Mouse (Mus musculus): ENCODE results near the gene Cd274. TPM values are rescaled to one million over a fixed set of nuclear protein-coding genes. Genes with fewer than 3 reads are reported as not detected.

The Cd274 gene
- total RNA-seq, 2 experiments from 2014 or later = 0.63 to 0.70 TPM

DNA sequence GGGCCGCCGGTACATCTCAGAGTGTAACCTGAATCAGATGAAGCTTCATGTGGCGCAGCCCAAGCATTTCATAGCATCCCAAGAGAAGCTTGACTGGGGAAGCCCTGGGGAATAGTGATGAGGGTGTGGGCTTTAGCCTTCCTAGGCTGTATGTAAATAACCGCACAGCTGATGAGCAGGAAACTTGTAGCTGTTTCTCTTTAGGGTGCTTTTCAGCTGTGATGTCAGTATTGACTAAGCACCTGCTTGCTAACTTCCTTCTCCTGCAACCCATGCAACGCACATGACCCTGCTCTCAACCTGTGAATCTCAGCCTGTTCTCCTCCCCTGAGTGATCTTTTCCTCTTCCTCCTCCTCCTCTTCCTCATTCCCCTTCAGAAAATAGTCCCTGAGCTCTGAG, 3.2 kb upstream of the Cd274 start:
- DNase-seq = no peak

GRCm38 (mm10) chr19:29365105-29365504, 2.1 kb upstream of the Cd274 start:
- no peak for DNase-seq

DNA sequence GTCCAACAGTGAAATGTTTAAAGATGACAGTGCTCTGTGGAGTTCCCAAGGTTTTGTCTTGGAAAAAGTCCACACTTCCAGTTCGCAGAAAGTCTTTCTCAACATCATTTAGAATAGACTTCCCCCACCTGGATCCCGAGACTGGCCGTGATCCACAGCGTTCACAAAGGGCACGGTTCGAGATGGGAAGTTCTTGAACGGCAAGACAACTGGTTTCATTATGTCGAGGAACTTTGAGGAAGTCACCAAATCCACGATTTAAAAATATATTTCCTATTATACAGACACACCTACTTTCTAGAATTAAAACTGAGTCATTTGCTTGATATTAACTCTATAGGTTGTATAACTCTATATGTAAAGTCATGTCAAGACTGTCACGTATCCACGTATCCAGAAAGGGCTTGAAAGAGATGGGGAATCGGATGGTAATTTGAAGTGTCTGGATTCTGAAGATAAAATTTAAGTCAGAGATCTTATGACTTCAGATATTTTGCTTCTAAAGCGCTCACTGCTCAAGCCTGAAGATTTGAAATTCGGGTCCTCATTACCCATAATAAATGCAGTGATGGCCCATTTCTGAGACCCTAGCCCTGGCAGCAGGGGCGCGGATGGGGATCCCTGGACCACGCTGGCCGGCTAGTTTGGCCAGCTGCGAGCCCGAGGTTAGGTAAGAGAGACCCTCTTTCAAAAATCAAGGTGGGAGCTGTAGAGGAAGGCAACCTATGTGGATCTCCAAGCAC, 858 bp upstream of the Cd274 start:
- no peak for DNase-seq

DNA sequence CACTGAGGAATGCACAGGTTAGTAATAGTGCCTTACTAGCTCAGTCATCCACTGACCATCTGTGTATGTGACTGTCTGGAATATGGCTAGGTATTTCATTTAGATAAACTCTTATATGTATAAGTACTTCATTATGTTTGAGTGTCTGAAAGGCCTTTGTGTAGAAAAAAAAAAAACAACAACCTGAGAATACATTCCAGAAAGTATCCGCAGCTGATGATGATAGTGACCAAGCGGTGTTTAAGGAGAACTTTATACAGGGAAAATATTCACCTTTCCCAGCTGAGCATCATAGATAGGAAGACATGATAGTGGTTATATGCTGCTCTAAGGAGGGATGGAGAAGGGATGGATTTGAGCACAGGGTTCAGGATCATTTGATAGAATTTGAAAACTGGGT, 786 bp downstream of the Cd274 start:
- DNase-seq = no peak

DNA sequence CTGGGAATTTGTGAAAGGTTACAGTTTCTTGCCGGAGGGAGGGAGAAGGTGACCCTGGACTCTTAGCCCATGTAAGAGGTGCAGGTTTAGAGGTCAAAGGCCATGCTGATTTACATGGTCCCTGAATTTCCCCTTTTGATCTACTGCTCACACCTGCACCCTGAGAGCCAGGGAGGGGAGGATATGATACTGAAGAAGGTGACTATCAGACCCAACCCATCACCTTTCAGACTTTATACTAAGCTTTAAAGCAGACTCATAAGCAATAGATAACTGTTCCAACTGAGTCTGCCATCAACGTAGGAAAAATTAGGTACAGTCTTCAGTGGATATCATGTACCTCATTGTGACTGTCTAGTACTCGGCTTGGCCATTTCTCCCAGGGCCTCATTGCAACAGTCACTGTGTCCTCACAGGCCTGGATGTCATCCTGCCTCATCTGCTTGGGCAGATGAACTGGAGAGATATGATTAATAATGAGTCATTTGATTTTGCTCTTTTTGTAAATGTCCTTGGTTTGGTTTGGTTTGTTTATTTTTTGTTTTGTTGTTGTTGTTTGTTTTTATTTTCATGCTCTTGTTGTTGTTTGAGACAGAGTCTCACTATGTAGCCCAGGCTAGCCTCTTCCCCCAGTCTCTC, 1.5 kb downstream of the Cd274 start:
- no peak for DNase-seq

GRCm38 (mm10) chr19:29370112-29370511, 2.9 kb downstream of the Cd274 start:
- DNase-seq = no peak

DNA sequence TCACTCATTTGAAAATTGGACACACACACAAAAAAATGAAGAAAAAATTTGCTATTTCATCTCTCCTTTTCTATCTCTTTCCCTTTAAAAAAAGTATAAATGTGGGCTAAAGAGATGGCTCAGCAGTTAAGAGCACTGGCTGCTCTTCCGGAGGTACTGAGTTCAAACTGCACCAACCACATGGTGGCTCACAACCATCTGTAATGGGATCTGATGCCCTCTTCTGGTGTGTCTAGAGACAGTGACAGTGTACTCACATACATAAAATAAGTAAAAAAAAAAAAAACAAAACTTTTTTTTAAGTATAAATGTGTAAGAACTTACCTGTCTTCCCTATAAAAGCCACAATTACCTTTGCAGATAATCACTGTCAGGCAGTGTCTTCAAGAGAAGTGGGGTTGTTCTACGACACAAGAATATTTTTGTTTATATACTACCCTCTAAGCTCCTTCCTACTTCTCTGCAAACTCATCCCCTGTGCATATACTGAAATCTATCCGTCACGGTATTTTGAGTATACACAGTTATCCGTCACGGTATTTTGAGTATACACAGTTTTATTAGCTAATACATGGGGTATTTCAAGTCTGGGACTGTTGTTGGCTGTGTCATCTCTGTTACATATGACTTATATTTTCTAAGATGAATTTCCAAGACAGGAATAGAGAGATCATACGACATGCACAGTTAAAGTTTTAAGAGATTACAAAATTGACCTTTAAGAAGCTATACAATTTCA, 3.5 kb downstream of the Cd274 start:
- no peak for DNase-seq

DNA sequence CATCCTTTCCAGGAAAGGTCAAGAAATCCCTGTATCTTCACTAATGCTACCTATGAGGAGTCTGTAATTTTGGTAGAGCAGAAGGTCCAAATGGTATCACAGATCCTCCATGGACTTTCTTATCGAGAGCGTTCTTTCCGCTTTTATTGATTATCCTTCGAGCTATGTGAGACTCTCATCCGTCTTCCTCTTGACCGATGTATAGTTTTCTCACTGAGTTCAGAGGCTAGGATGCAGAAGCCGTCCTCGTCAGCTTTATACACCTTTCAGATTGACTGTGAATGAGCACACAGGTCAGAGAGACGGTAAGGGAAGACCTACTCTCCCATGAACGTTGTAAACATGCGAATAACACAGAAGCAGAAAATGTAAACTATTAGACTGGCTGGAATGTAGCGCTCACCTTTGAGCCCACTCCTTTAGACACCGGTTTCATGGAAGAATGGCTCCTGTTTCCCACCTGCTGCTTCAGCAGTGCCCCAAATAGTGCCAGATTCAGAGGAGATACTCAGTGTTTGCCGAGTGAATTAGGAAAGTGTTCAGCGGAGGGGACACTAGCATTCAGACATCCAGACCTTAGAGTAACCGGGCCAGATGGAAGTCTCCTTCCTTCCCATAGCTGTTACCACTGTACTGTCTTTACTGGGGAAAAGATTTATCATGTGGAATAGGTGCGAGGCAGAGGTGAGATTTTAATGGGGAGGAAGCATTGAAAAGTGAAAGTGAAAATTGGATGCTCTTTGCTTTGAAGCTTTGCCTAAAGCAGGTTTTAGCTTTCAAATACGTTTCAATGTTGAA, 4.2 kb downstream of the Cd274 start:
- no peak for DNase-seq

DNA sequence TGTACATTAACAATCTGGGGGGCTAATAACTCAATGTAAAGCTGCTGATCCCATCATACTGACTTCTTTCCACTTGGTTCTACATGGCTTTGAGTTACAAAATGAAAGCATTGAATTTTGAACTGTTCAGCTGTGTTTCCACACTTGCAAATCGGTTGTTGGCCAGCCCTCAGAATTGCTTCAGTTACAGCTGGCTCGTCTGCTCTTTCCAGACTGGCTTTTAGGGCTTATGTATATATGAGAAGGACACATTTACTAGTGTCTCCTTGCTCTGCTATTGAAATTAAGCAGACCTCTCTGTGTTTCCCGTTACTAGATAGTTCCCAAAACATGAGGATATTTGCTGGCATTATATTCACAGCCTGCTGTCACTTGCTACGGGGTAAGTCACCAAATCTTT, 4.9 kb downstream of the Cd274 start:
- DNase-seq = no peak

DNA sequence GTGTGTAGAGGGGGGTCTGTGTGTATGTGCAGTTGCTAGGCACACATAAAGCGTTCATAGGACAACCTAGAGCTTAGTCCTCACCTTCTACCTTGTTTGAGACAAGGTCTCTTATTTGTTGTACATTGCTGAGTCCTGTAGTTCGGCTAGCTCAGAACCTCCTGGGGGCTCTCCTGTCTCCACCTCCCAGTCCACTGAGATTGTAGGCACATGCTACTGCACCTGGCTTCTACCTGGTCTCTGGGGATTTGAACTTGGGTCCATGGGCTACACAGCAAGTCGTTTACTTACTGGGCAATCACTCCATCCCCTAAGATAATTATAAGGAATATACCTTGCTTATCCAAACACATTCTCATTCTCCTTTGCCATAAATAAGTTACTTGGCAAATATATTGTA, 5.4 kb downstream of the Cd274 start:
- DNase-seq = no peak

DNA sequence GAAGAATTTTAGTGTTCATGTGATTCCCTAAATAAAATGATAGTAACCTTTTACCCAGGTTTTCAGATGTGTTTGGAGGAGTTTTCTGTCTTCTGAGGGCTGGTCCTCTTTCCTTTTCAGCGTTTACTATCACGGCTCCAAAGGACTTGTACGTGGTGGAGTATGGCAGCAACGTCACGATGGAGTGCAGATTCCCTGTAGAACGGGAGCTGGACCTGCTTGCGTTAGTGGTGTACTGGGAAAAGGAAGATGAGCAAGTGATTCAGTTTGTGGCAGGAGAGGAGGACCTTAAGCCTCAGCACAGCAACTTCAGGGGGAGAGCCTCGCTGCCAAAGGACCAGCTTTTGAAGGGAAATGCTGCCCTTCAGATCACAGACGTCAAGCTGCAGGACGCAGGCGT, 6.2 kb downstream of the Cd274 start:
- no peak for DNase-seq

DNA sequence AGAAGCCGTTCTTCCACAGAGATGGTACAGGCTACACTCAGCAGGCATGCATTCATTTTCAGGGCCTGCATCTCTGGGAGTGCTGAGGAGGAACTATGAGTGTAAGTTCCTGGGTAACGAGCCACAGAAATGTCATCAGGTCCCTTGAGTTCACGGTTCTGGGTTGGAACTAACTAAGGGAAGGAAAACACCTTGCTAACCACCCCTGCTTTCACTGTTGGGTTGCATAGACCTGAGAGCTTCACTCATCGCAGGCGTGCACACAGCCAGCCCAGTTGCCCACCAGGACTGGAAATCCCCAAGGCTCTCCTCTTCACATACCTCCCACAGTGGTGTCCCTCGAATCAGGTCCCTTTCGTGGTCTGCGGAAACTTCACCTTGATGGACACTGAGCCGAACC, 7.7 kb downstream of the Cd274 start:
- no peak for DNase-seq

GRCm38 (mm10) chr19:29376382-29376781, 9.1 kb downstream of the Cd274 start:
- no peak for DNase-seq

DNA sequence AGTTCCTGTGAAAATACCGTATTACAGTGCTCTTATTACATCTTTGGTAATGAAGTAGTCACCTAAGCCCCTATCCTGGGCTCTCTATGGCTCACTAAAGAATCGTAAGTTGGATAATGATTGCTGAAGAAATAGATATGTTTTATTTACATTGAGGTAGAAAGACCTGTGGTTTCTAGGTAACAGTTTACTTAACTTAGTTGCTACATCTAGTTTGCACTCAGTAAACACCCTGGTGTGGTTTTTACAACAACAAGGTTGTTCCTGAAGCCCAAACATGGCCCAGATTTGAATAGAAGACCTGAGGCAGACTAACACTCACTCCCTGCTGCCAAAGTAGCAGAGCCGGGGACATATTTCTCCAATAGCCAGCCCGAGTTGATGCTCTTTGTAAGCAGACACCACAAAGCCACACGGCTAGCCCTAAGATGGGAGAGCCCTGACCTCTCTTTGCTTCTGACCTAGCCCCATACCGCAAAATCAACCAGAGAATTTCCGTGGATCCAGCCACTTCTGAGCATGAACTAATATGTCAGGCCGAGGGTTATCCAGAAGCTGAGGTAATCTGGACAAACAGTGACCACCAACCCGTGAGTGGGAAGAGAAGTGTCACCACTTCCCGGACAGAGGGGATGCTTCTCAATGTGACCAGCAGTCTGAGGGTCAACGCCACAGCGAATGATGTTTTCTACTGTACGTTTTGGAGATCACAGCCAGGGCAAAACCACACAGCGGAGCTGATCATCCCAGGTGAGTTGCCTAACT, 12.8 kb downstream of the Cd274 start:
- DNase-seq = no peak

DNA sequence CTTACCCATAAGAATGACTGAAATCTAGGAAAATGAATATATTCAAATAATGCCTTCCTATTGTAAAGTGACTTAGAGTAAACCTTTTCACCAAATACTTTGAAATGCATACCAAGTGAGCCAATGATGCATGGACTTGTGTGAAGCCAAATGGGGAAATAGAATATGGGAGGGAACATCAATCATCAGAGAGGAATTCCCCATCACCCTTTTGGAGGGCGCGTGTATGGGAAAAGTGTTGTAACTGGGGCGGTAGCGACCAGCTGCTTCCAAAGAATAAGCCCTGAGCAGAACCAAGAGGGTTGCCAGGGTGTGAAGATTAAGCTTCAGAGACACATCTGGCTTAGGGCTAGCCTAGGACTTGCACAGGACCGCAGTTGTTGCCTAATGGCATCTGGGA, 16.1 kb downstream of the Cd274 start:
- DNase-seq = no peak

GRCm38 (mm10) chr19:29384412-29384811, 17.2 kb downstream of the Cd274 start:
- DNase-seq = no peak

GRCm38 (mm10) chr19:29384994-29385393, 17.7 kb downstream of the Cd274 start:
- DNase-seq = no peak

GRCm38 (mm10) chr19:29385822-29386221, 18.6 kb downstream of the Cd274 start:
- no peak for DNase-seq

- DNase-seq = no peak
These were observed 21.6 kb downstream of the Cd274 start for GRCm38 (mm10) chr19:29388818-29389217.

GRCm38 (mm10) chr19:29390483-29390882, 23.2 kb downstream of the Cd274 start:
- DNase-seq = no peak

DNA sequence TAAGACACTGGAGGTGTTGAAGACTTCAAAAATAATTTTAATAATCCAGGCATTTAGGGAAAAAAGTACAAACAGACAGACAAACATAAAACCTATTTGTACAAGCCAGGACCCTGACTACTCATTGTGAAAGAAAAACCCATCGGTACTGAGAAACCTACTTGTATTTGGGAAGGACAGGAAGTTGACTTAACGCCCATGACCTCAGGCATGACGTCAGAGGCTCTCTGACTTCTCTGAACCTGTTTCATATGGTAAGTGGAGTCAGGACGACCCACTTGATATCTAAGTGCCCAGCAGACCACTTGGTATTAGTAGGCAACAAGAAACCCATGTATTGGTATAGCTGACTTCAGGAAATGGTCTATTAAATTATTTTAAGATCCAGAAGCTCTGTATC, 24.0 kb downstream of the Cd274 start:
- DNase-seq = no peak

GRCm38 (mm10) chr19:29393333-29393732, 26.1 kb downstream of the Cd274 start:
- DNase-seq = no peak

Measured in gastrocnemius, postnatal 10 days (tissue).